Mouse (Mus musculus) frontal cortex, postnatal 25 days (tissue): ENCODE results near the gene Gm21677.
"Not testable (repeated sequence)": the region's sequence is repeated elsewhere in the genome, so short reads cannot be mapped to it uniquely, and the experiment has no call there.

Experiments
- DNase-seq, 2 experiments: peaks; one replicate each; pipeline ENCODE4 v3.0.0; 2022; ENCODE audit warnings: low spot score in 2 of 2

Gene Gm21677

DNA sequence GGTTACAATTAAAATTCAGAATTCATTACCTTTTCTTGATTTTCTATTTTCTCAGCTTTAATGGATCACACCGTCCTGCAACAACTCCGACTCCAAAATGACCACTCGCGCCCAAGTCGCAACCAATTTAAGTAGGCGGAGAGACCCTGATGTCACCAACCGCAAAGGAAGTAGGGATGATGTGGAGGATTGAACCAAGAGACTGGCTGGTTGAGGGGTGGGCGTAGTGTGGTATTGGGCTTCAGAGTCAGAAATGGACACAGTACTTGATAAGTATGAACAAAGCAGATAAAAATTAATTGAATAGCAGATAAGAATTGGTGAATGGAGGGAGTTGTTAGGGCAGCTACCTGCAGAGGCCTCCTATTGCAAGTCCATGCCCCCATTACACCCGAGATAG is at the start of gene Gm21677:
Gene Gm21677 (minus strand): TSS at position 101 of the 400 bp plus-strand sequence.
- DNase-seq = not testable (repeated sequence)

DNA sequence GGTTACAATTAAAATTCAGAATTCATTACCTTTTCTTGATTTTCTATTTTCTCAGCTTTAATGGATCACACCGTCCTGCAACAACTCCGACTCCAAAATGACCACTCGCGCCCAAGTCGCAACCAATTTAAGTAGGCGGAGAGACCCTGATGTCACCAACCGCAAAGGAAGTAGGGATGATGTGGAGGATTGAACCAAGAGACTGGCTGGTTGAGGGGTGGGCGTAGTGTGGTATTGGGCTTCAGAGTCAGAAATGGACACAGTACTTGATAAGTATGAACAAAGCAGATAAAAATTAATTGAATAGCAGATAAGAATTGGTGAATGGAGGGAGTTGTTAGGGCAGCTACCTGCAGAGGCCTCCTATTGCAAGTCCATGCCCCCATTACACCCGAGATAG is 39.0 kb upstream of the Gm21677 start, which contains the start of gene Gm21693:
Gene Gm21693 (minus strand): TSS at position 101 of the 400 bp plus-strand sequence.
- not testable (repeated sequence) for DNase-seq

DNA sequence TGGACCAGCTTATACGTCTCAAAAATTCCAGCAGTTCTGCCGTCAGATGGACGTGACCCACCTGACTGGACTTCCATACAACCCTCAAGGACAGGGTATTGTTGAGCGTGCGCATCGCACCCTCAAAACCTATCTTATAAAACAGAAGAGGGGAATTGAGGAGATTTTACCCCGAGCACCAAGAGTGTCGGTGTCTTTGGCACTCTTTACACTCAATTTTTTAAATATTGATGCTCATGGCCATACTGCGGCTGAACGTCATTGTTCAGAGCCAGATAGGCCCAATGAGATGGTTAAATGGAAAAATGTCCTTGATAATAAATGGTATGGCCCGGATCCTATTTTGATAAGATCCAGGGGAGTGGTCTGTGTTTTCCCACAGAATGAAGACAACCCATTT is 34.4 kb upstream of the Gm21677 start:
- peak; percentile 10 to 12 for DNase-seq
